Mouse (Mus musculus) limb, embryonic 14.5 days (tissue): Measurements from ENCODE around the gene Amh. TPM values are rescaled to one million over a fixed set of nuclear protein-coding genes. Genes with fewer than 3 reads are reported as not detected.

Experiments used
- ATAC-seq: fragments of 200-750 bp; cut with Nextera tagmentation; 2 replicates; pipeline ENCODE4 v1.8.0; 2017; ENCODE audit warnings: low read depth, moderate number of reproducible peaks, moderate TSS enrichment; ENCODE audit not compliant: low FRiP score
- DNase-seq: peaks from one replicate; pipeline ENCODE4 v3.0.0-alpha.2; 2015; ENCODE audit warnings: low spot score
- H3K27ac ChIP-seq: fragments of 300-500 bp; sonication (generic); replicated peaks from 2 replicates; pipeline ENCODE4 v1.5.1; 2014; ENCODE audit warnings: low read depth, mild to moderate bottlenecking, low read length, moderate library complexity, mixed read lengths
- H3K27me3 ChIP-seq: fragments of 300-500 bp; sonication (generic); 2 replicates; pipeline ENCODE4 v1.6.1; 2014; ENCODE audit warnings: low read length, mixed read lengths; ENCODE audit not compliant: control insufficient read depth, insufficient read depth
- H3K36me3 ChIP-seq: fragments of 300-500 bp; sonication (generic); 2 replicates; pipeline ENCODE4 v1.6.1; 2014; ENCODE audit warnings: mild to moderate bottlenecking, low read length, moderate library complexity, mixed read lengths; ENCODE audit not compliant: control insufficient read depth, insufficient read depth
- H3K4me1 ChIP-seq: fragments of 300-500 bp; sonication (generic); 2 replicates; pipeline ENCODE4 v1.6.1; 2014; ENCODE audit warnings: antibody characterized with exemption, low read length, mixed read lengths; ENCODE audit not compliant: control insufficient read depth, insufficient read depth
- H3K4me2 ChIP-seq: fragments of 300-500 bp; sonication (generic); replicated peaks from 2 replicates; pipeline ENCODE4 v1.6.1; 2014; ENCODE audit warnings: low read depth, mild to moderate bottlenecking, low read length, moderate library complexity; ENCODE audit not compliant: severe bottlenecking
- H3K4me3 ChIP-seq: fragments of 300-500 bp; sonication (generic); replicated peaks from 2 replicates; pipeline ENCODE4 v1.5.1; 2014; ENCODE audit warnings: low read length
- H3K9ac ChIP-seq: fragments of 300-500 bp; sonication (generic); 2 replicates; pipeline ENCODE4 v1.6.1; 2014; ENCODE audit warnings: mild to moderate bottlenecking, low read depth, low read length, moderate library complexity; ENCODE audit not compliant: severe bottlenecking
- H3K9me3 ChIP-seq: fragments of 300-500 bp; sonication (generic); 2 replicates; pipeline ENCODE4 v1.6.1; 2016; ENCODE audit warnings: low read length; ENCODE audit not compliant: control insufficient read depth
- POLR2A ChIP-seq: fragments of 200-500 bp; IDR thresholded peaks from 2 replicates; pipeline ENCODE4 v1.8.0; 2012; ENCODE audit warnings: inconsistent platforms, mild to moderate bottlenecking, moderate library complexity, borderline replicate concordance; ENCODE audit not compliant: insufficient read depth, insufficient read length; ENCODE audit errors: extremely low read depth
- WGBS: fragments of 180-500 bp; shearing (Covaris S2); extraction: QIAGEN DNeasy Blood & Tissue Kit; methylation state at CpG from one replicate; pipeline ENCODE4 v1.1.7; 2014; 5-methylcytosine and 5-hydroxymethylcytosine counted together
- polyA plus RNA-seq, 2 experiments: library from polyadenylated mRNA; depleted of rRNA in 1 of 2; stranded (reverse) in 1 of 2; unstranded in 1 of 2; fragments of >200 nt; fragmentation: Nextera tagmentation in 1 of 2; extraction: Ambion mirVana in 1 of 2; gene quantifications; 2 replicates each; pipeline versions ENCODE4 v1.2.1 to v1.2.3; 2012 to 2014

Gene Amh
- polyA plus RNA-seq, 2 experiments = 1.0 TPM; not detected in 1

GRCm38 (mm10) chr10:80805322-80805721, 279 bp downstream of the Amh start:
- Histone ChIP-seq H3K4me3 (no peak overlapping the region), H3K27ac (no peak overlapping the region), H3K4me2 (no peak overlapping the region), H3K4me1 (peaks cover 34% of the 10 kb centered on the region), H3K9me3 (no peaks in the 10 kb centered on the region), H3K9ac (no peak overlapping the region), H3K36me3 (peaks cover 50% of the 10 kb centered on the region), H3K27me3 (peaks cover 25% of the 10 kb centered on the region)
- ATAC-seq (no peak), DNase-seq (no peak)
- no peak for TF ChIP-seq POLR2A
- WGBS = 76% methylated on average over 5 of the region's 5 CpGs

- no peak for TF ChIP-seq POLR2A
- no peak overlapping the region for H3K4me2 ChIP-seq
- peak; percentile 37; the same call in 1 of the 2 replicates for ATAC-seq
- WGBS = 27% methylated on average over 3 of the region's 3 CpGs
- peaks cover 34% of the 10 kb centered on the region for H3K4me1 ChIP-seq
- no peak overlapping the region for H3K9ac ChIP-seq
- H3K4me3 ChIP-seq = no peak overlapping the region
- peak; percentile 57 for DNase-seq
- peaks cover 29% of the 10 kb centered on the region for H3K27me3 ChIP-seq
- H3K9me3 ChIP-seq = no peaks in the 10 kb centered on the region
- no peak overlapping the region for H3K27ac ChIP-seq
- H3K36me3 ChIP-seq = peaks cover 44% of the 10 kb centered on the region
These were observed 882 bp downstream of the Amh start for GRCm38 (mm10) chr10:80805925-80806324.

DNA sequence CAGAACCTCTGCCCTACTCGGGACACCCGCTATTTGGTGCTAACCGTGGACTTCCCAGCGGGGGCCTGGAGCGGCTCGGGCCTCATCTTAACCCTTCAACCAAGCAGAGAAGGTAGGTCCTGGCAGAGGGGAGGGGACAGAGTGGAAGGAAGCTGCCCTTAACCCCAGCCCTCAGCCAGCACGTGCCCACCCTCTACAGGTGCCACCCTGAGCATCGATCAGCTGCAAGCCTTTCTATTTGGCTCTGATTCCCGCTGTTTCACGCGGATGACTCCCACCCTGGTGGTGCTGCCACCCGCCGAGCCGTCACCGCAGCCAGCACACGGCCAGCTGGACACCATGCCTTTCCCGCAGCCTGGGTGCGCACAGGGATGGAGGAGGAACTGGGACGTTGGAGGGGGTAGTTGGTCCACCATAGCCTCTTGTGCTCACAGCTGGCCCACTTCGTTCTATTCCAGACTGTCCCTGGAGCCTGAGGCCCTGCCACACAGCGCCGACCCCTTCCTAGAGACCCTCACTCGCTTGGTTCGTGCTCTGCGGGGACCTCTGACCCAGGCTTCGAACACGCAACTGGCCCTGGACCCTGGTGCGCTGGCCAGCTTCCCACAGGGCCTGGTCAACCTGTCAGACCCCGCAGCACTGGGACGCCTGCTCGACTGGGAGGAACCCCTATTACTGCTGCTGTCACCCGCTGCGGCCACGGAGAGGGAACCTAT, 1.5 kb downstream of the Amh start:
- Histone ChIP-seq H3K27me3 (peaks cover 29% of the 10 kb centered on the region), H3K27ac (peak overlapping the region; percentile 63; the same call in 1 of the 2 replicates), H3K4me1 (peaks cover 34% of the 10 kb centered on the region), H3K4me2 (peak overlapping the region; percentile 95), H3K4me3 (peak overlapping the region; percentile 49), H3K9me3 (no peaks in the 10 kb centered on the region), H3K36me3 (peaks cover 38% of the 10 kb centered on the region), H3K9ac (peak overlapping the region; percentile 60)
- TF ChIP-seq POLR2A = no peak
- ATAC-seq (no peak), DNase-seq (no peak)
- WGBS = 48% methylated on average over 33 of the region's 34 CpGs

DNA sequence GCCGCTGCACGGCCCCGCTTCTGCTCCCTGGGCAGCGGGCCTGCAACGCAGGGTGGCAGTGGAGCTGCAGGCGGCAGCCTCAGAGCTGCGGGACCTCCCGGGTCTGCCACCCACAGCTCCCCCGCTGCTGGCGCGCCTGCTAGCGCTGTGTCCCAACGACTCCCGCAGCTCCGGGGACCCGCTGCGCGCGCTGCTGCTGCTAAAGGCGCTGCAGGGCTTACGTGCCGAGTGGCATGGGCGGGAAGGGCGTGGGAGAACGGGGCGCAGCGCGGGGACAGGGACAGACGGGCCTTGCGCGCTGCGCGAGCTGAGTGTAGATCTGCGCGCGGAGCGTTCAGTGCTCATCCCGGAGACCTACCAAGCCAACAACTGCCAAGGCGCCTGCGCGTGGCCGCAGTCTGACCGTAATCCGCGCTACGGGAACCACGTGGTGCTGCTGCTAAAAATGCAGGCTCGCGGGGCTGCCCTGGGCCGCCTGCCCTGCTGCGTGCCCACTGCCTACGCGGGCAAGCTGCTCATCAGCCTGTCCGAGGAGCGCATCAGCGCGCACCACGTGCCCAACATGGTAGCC, 2.1 kb downstream of the Amh start:
- DNase-seq = peak; percentile 80
- no peak for TF ChIP-seq POLR2A
- peak overlapping the region; percentile 95 for H3K4me2 ChIP-seq

DNA sequence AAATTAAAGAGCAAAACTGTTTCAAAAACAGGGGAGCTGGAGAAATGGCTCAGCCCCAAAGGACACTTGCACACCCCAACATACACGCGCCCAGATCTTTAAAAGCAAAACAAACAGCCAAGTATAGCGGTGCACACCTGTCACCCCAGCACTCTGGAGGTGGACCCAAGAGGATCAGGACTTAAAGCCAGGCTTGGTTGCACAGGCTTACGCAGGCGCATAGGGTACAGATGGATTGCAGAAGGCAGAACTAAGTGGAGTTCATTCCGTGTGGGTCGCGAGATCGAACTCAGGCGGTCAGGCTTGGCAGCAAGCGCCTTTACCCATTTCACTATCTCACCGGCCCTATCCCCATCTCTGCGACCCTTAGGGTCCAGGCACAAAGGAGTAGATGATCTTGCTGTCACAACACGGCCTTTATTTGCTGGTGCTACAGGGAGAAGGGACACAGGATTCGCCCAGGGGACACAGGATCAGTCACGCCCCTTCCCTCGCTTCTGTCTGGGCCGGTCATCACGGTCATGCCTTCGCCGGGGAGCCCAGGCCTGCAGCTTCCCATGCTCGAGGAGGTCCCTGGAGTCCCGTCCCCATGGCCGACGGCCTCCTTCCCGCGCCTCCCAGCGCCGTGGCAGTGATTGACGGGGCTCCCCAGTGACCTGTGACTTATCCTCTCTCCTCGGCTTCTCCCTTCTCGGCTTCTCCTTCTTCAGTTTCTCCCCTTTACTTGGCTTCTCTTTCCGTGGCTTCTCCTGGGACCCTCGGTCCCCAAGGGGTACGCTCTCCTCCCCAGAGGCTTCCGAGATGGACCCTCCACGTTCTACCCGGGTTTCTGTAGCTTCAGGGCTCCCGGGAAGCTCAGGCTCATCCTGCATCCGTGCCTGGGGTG, 3.3 kb downstream of the Amh start:
- H3K9ac ChIP-seq = no peak overlapping the region
- H3K4me2 ChIP-seq = peak overlapping the region; percentile 35
- peak overlapping the region; percentile 9 for H3K4me3 ChIP-seq
- no peak overlapping the region for H3K27ac ChIP-seq
- peaks cover 29% of the 10 kb centered on the region for H3K27me3 ChIP-seq
- 21% methylated on average over 40 of the region's 40 CpGs for WGBS
- TF ChIP-seq POLR2A = no peak
- DNase-seq (no peak), ATAC-seq (no peak)
- peaks cover 34% of the 10 kb centered on the region for H3K4me1 ChIP-seq
- peaks cover 20% of the 10 kb centered on the region for H3K36me3 ChIP-seq
- H3K9me3 ChIP-seq = no peaks in the 10 kb centered on the region

More for the DNA sequence above, 2.1 kb downstream of the Amh start:
- under 1% methylated on average over 38 of the region's 58 CpGs for WGBS
- Histone ChIP-seq H3K27ac (peak overlapping the region; percentile 63), H3K4me3 (peak overlapping the region; percentile 49), H3K9ac (peak overlapping the region; percentile 60), H3K36me3 (peaks cover 32% of the 10 kb centered on the region), H3K9me3 (no peaks in the 10 kb centered on the region), H3K4me1 (peaks cover 34% of the 10 kb centered on the region), H3K27me3 (peaks cover 29% of the 10 kb centered on the region)
- peak; percentile 76 for ATAC-seq
